Mouse (Mus musculus) lung, adult 2 months (tissue): ENCODE data around the gene Tns3.

ENCODE experiments used
- CTCF ChIP-seq: fragments of 200-500 bp; IDR thresholded peaks from 2 replicates; pipeline ENCODE4 v1.5.1; 2011; ENCODE audit warnings: mild to moderate bottlenecking, low read length, control low read depth; ENCODE audit not compliant: insufficient read depth
- POLR2A ChIP-seq: fragments of 200-500 bp; IDR thresholded peaks from 2 replicates; pipeline ENCODE4 v1.6.1; 2011; ENCODE audit warnings: low read depth, mild to moderate bottlenecking, control low read depth, low read length, borderline replicate concordance; ENCODE audit errors: extremely low read depth

DNA sequence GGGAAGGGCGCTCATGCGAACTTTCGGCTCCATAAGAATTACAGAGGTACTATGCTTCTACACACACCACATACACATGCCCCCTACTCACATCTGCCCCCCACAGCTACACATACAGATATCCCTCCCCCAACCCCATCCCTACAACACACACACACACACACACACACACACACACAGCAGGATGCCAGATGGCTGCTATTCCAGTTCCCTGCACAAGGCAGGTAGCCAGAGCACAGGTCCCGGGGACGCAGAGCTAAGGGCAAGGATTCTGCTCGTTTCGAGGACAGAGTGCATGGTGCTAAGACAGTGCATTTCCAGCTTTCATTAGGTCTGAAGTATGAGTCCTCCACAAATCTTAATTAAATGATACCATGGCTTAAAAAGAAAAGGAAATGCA is 168.5 kb downstream of the Tns3 start:
- TF ChIP-seq POLR2A (no peak), CTCF (no peak)
